Mouse (Mus musculus) erythroid progenitor cell, adult 5-6 weeks (primary cell): ENCODE data around the gene Gm6169. TPM values are rescaled to one million over a fixed set of nuclear protein-coding genes. Genes with fewer than 3 reads are reported as not detected.
"Not testable (repeated sequence)": the region's sequence is repeated elsewhere in the genome, so short reads cannot be mapped to it uniquely, and the experiment has no call there.

Source experiments
- ATAC-seq: replicated peaks from 2 replicates; pipeline ENCODE4 v1.8.0; 2016; ENCODE audit warnings: moderate number of reproducible peaks, mild to moderate bottlenecking, moderate TSS enrichment, inconsistent platforms; ENCODE audit not compliant: poor library complexity, low FRiP score, severe bottlenecking
- total RNA-seq, 2 experiments: library from RNA; stranded (forward) in 1 of 2; stranded (reverse) in 1 of 2; fragments of 150-400 nt in 1 of 2; fragments of 186-747, 209-891 nt in 1 of 2; gene quantifications; 2 replicates each; pipeline versions ENCODE4 v1.2.3 to v1.2.4; 2015 to 2017; ENCODE audit warnings: low replicate concordance in 2 of 2

Gene Gm6169
- 5.0 and 11.3 TPM in 2 replicates for total RNA-seq (2015; ENCODE audit: low replicate concordance)
- 2.5 TPM in 1 of 2 replicates, not detected in the other for total RNA-seq (2017; ENCODE audit: low replicate concordance)

GRCm38 (mm10) chr13:97099187-97099852, at the start of gene Gm6169:
TSS of gene Gm6169 (minus strand) at chr13:97099237.
- no peak for ATAC-seq

DNA sequence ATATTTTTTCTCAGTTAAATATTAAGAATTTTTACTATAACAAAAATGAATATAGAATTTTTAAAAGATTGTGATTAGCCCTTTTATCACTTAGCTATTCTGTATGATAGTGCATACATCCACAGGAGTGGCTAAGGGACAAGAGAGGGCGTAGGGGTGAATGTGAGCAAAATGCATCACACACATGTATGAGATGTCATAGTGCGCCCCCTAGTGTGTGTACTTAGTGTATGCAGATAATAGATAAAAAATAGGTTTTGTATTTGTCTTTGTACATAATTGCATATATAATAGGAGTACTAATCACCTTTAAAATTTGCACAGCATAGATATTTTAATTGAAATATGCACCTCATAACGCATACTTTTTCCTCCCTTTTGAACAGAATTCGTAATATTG, 46.8 kb upstream of the Gm6169 start:
- peak; percentile 72 for ATAC-seq

GRCm38 (mm10) chr13:97142321-97142720, 43.3 kb upstream of the Gm6169 start:
- no peak for ATAC-seq

- ATAC-seq, result not testable (repeated sequence)
These were observed 39.4 kb upstream of the Gm6169 start for GRCm38 (mm10) chr13:97138404-97138931.

- peak; percentile 100 for ATAC-seq
These were observed 38.7 kb upstream of the Gm6169 start, which contains the start of the genes Gfm2 and Nsa2 for GRCm38 (mm10) chr13:97137466-97138400. TSS of gene Gfm2 (plus strand) at chr13:97137937. TSS of gene Nsa2 (minus strand) at chr13:97137937.

DNA sequence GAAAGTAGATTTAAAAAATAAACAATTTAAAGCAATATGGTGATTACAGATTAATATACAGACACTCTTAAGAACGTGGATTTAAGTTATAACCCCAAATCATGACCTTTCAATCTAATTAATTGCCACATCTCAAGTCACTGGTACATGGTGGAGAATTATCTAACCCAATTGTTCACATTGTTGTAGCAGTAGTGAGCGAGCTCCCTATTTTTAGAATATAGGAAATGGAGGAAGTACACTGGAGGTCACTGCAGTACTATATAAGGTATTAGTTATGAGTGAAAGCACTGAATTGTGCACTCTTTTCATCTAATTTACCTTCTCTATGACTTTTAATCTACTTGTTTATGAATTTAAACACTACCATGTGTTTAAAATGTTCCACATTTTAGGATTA, 31.4 kb upstream of the Gm6169 start:
- ATAC-seq, result not testable (repeated sequence)

GRCm38 (mm10) chr13:97129654-97130053, 30.6 kb upstream of the Gm6169 start:
- ATAC-seq, result not testable (repeated sequence)

- no peak for ATAC-seq
These were observed 22.3 kb upstream of the Gm6169 start for GRCm38 (mm10) chr13:97121341-97121740.

DNA sequence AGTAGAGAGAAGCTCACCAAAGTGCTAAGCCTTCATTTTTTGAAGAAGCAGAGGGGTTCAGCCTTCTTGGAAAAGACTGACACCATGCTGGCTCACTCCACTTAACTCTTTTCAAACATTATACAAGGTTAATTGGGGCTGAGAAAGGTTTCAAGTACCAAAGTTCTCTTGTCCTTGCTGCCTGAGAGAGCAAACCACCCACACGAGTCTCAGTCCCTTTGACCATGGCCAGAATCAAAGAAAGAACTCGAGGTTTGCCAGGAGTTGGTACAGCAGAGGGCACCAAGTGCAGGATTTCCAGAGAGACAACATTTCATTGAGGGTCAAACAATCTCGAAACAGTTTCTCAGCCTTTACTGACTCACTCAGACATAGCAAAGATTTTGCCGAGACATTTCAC, 10.0 kb upstream of the Gm6169 start:
- no peak for ATAC-seq

- not testable (repeated sequence) for ATAC-seq
These were observed 8.7 kb upstream of the Gm6169 start for GRCm38 (mm10) chr13:97107721-97108120.

DNA sequence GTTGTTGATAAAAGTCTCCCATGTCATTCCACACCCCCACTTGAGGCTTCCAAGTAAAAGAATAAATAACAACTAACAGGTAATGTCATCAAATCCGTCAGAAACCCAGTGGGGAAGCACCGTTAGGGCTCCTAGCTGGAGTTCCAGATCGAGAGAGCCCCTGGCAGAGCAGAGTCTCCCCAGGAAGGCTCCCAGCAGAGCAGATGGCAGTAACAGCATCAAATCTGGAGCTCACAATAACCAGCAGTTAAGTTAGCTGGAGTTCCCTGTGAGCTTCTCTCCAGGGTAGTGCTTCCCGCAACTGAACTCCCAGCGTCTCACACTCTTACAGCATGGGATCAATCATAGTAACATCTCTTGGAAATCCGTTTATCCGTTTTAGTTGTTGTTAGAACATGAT, 6.0 kb upstream of the Gm6169 start:
- no peak for ATAC-seq

DNA sequence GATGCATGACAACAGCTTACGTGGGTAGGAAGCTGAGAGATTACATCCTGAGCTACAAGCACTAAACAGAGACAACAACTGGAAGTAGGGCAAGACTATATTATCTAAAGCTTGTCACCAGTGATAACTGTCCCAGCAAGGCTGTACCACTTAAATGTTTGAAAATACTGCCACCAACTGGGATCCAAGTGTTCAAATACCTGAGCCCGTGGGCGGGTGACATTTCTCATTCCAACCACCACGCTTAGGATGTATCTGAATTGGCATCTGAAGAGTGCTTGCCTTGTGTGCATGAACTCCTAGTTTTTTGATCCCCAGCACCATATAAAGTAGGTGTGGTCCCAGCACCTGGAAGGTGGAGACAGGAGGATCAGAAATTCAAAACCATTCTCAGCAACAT, 3.3 kb downstream of the Gm6169 start:
- no peak for ATAC-seq

DNA sequence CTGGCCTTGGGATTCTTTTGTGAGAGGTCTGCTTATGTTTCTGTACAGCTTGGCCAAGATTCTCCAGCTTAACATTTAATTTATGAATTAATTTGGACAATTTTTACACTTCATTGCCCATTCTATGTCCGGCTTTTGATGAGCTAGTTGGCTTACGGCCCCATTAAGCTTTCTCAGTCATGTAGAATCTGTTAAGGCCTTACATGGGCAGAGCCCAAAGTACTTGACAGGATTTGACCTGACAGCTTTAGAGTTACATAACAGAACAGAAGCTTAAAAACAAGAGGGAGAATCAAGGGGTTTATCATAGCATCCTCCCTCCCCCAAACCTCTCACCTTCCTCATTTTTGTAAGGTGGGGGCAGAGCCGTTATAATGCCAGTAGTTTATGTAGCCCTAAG, 10.9 kb downstream of the Gm6169 start:
- no peak for ATAC-seq

DNA sequence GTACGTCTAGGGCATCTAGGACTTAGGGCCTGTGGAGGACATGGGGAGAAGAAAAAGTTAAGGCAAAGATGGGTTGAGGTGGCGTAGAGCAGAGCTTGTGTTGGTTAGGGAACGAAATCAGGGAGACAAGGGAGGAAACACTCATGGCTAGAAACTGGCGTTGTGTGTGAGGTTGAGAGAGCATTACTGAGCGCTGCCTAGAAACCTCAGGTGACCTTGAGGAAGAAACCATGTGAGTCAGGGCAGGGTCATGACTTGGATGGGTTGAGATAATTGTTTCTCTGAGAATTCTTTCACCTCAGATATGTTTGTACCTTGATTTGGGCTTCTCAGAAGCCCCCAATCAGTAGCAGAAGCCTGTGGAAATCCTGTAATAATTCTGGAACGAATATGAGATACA, 11.6 kb downstream of the Gm6169 start:
- ATAC-seq, result no peak

- ATAC-seq, result peak; percentile 55
These were observed 12.7 kb downstream of the Gm6169 start for GRCm38 (mm10) chr13:97086316-97086715.

- ATAC-seq, result peak; percentile 56
These were observed 16.6 kb downstream of the Gm6169 start for GRCm38 (mm10) chr13:97082432-97082831.

DNA sequence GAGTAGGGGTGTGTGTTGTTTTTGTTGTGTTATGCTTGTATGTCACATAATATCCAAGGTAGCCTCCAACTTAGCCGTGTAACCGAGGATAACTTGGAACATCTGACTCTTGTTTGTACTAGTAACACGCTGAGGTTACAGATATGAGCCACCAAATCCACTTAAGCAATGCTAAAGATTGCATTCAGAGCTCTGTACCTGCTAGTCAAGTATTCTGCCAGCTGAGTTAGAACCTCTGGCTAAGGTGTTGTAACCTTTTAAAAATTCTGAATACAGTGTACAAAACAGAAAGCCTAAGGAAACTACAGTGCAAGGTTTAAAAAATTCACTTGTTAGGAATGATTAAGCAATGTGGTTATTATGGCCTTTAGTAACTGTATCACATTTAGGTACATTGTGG, 18.4 kb downstream of the Gm6169 start:
- ATAC-seq, result no peak

DNA sequence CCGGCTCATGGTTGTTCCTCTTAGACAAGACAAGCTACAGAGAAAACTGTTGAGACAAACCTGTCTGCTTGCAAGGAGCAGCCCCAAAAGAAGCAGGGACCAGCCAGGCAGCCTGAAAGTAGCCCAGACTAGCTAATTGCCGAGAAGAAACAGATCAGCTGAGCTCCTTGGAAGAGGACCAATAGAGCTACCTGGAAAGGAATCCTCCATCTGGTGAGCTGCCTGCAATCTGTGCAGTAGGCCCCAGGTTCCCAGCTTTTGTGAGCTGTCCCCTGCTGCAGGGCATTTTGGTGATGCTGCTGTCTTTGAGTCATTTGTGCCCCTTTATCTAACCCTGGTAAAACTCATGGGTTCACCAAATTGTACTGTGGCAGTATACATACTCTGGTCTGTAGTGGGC, 18.8 kb downstream of the Gm6169 start:
- ATAC-seq, result no peak

- no peak for ATAC-seq
These were observed 21.5 kb downstream of the Gm6169 start for GRCm38 (mm10) chr13:97077556-97077955.

- ATAC-seq, result no peak
These were observed 25.5 kb downstream of the Gm6169 start for GRCm38 (mm10) chr13:97073497-97073896.
